24 mouse cellular contexts compared by ENCODE assay signal in the genomic region with DNA sequence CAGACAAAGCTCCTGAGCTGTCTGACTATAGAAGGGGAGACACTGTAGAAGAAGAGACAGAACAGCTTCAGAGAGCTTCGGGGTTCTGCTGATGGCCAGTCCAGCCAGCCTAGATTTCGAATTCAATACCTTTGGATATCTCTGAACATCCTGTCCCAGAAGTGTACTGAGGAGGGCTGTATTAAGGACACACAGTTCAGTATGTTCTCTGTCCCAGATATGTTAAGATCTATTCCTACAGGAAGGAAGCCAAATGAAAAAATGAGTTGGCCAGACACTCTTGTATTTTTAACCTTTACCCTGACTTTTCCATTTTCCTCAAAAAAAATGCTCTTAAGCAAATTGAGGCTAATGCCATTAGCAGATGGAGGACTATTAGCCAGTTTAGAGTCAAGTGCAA. TPM values are rescaled to one million over a fixed set of nuclear protein-coding genes. Genes with fewer than 3 reads are reported as not detected.
DNase-seq lines count a peak whose midpoint lies in the region; ATAC-seq and TF ChIP-seq lines count a peak whose summit lies in the region.
"Had no signal": no experiment of that assay in that cellular context is flagged by ENCODE, and none has a peak within 500 bp of the region (broad histone marks: within the 10 kb centered on the region; RNA-seq: fewer than 3 reads in every experiment).

No protein-coding gene starts in this region.

- TF ChIP-seq POLR2A in kidney, adult 2 months (IDR thresholded peaks at IDR 0.05; ENCODE audit: low read depth, low read length), result no peak

- H3K4me1 ChIP-seq in kidney, adult 2 months (ENCODE audit: control insufficient read depth, insufficient read depth, low read length), result peaks cover 6% of the 10 kb centered on the region; the same call in 1 of the 2 replicates
- no peaks in the 10 kb centered on the region for H3K4me1 ChIP-seq in forebrain, embryonic 10.5 days
- H3K4me1 ChIP-seq: heart, embryonic 13.5 days; midbrain, embryonic 13.5 days; neural tube, embryonic 13.5 days had no signal

- no peak for TF ChIP-seq CTCF in kidney, adult 2 months (conservative IDR thresholded peaks at IDR 0.05; ENCODE audit: insufficient read depth, insufficient read length, low read depth, low read length)

- H3K4me3 ChIP-seq in kidney, adult 2 months (ENCODE audit: insufficient read depth, low read depth, low read length), result no peak overlapping the region
- no peak overlapping the region for H3K4me3 ChIP-seq in forebrain, embryonic 10.5 days
- H3K4me3 ChIP-seq: heart, embryonic 13.5 days; left cerebral cortex, adult 2 months; midbrain, embryonic 13.5 days; neural tube, embryonic 13.5 days had no signal

- DNase-seq in gastrocnemius, adult 18-20 months (ENCODE audit: low spot score), result peak; percentile 46
- DNase-seq in gastrocnemius, postnatal 4 days (ENCODE audit: low spot score in 2 of 2), result no peak
- DNase-seq in kidney, adult 2 months, result peak; percentile 51
- no peak for DNase-seq in kidney, postnatal 25 days
- DNase-seq in lung, postnatal 25 days (ENCODE audit: low spot score), result peak; percentile 21
- no peak for DNase-seq in lung, postnatal 4 days
- DNase-seq in forebrain, embryonic 10.5 days (ENCODE audit: extremely low spot score, low spot score), result no peak
- DNase-seq: adrenal gland, adult 8-10 months; cerebellum, adult 9-10 months; left cerebral cortex, postnatal 4 days; liver; right cerebral cortex, adult 18-20 months; thymus, postnatal 36 days had no signal

- WGBS in kidney, adult 2 months, result 53% methylated on average over 2 of the region's 2 CpGs
- WGBS in forebrain, embryonic 10.5 days, result 85% methylated on average over 2 of the region's 2 CpGs

- H3K27ac ChIP-seq in kidney, adult 2 months (ENCODE audit: insufficient read depth, low read depth, low read length), result peak overlapping the region; percentile 45; the same call in 1 of the 2 replicates
- no peak overlapping the region for H3K27ac ChIP-seq in forebrain, embryonic 10.5 days
- H3K27ac ChIP-seq: heart, embryonic 13.5 days; left cerebral cortex, adult 2 months; midbrain, embryonic 13.5 days; neural tube, embryonic 13.5 days had no signal

- H3K27me3 ChIP-seq in kidney, adult 2 months (replicated peaks; ENCODE audit: control insufficient read depth, insufficient read depth, low read length), result no peaks in the 10 kb centered on the region
- H3K27me3 ChIP-seq in forebrain, embryonic 10.5 days (ENCODE audit: poor library complexity, severe bottlenecking), result no peaks in the 10 kb centered on the region
- H3K27me3 ChIP-seq: heart, embryonic 13.5 days; midbrain, embryonic 13.5 days; neural tube, embryonic 13.5 days had no signal

- ATAC-seq in monocyte, adult 5-6 weeks (replicated peaks; ENCODE audit: insufficient number of reproducible peaks, low FRiP score, low TSS enrichment, poor library complexity, severe bottlenecking), result no peak
- ATAC-seq: forebrain, embryonic 14.5 days; midbrain, embryonic 13.5 days had no signal

- no peaks in the 10 kb centered on the region for H3K9me3 ChIP-seq in forebrain, embryonic 10.5 days
- H3K9me3 ChIP-seq: heart, embryonic 13.5 days; midbrain, embryonic 13.5 days; neural tube, embryonic 13.5 days had no signal

- no peaks in the 10 kb centered on the region for H3K36me3 ChIP-seq in kidney, adult 2 months (ENCODE audit: control insufficient read depth, insufficient read depth, low read length)
- H3K36me3 ChIP-seq in forebrain, embryonic 10.5 days (replicated peaks), result no peaks in the 10 kb centered on the region
- H3K36me3 ChIP-seq: heart, embryonic 13.5 days; midbrain, embryonic 13.5 days; neural tube, embryonic 13.5 days had no signal

RNA-seq across cellular contexts. Expression of gene 4930505A04Rik, which starts 45.5 kb away (rescaled TPM):
- total RNA-seq in gastrocnemius, adult 18-20 months (2021), result not detected
- under 1 TPM; 0.31 to 0.32 TPM for total RNA-seq in gastrocnemius, postnatal 4 days (2021)
- 0.08 and 0.11 TPM in 2 replicates for polyA plus RNA-seq in kidney, adult 2 months (2012; rRNA removed)
- polyA plus RNA-seq in forebrain, embryonic 10.5 days (2016; fragmentation: Nextera tagmentation; extraction: Ambion mirVana), result not detected in 2 replicates
- not detected in 3 replicates for total RNA-seq in monocyte, adult 5-6 weeks (2017)
- total RNA-seq: common myeloid progenitor, adult 5-6 weeks; megakaryocyte, adult 5-6 weeks had no signal
- polyA plus RNA-seq: embryonic facial prominence, embryonic 11.5 days; forebrain, embryonic 14.5 days; heart, embryonic 13.5 days; hindbrain, embryonic 11.5 days; midbrain, embryonic 13.5 days; neural tube, embryonic 13.5 days; small intestine, adult 2 months had no signal

Comparison
In these comparisons a context has a peak if more than half of its experiments do, and no peak if none do; other contexts are left out.
1. DNase-seq: peak in gastrocnemius, adult 18-20 months (single experiment), kidney, adult 2 months (single experiment) and lung, postnatal 25 days (single experiment); none in gastrocnemius, postnatal 4 days (0 of 2), kidney, postnatal 25 days (0 of 2), lung, postnatal 4 days (0 of 2) and forebrain, embryonic 10.5 days (single experiment).